Mouse (Mus musculus): ENCODE results near the gene Smim8. TPM values are rescaled to one million over a fixed set of nuclear protein-coding genes. Genes with fewer than 3 reads are reported as not detected.
"Not testable (repeated sequence)": the region's sequence is repeated elsewhere in the genome, so short reads cannot be mapped to it uniquely, and the experiment has no call there.

Gene Smim8
- polyA plus RNA-seq, 1 experiment from 2014 or later = 18.7 TPM

- DNase-seq (ENCODE audit: low read depth, low spot score) (no peak), ATAC-seq (no peak)
- no peaks in the 10 kb centered on the region for H3K27me3 ChIP-seq
- ChIA-PET POLR2A (no interaction called here), CTCF (interaction anchor here (1.0 kb wide), 1 partner anchor 15 kb away, joined by 3 read pairs; no protein-coding TSS in a partner anchor)
- in situ Hi-C loops (cut with MboI; ENCODE audit: low pct_unique_long_range_greater_than_20kb) = no loop called here
- TF ChIP-seq CTCF (IDR thresholded peaks at IDR 0.05) = peak; percentile 53
Measured at GRCm38 (mm10) chr4:34782730-34783129, 4.5 kb upstream of the Smim8 start.

- in situ Hi-C loops (cut with MboI; ENCODE audit: low pct_unique_long_range_greater_than_20kb) = no loop called here
- no peak for TF ChIP-seq CTCF (IDR thresholded peaks at IDR 0.05)
- ChIA-PET CTCF (no interaction called here), POLR2A (no interaction called here)
- ATAC-seq (no peak), DNase-seq (ENCODE audit: low read depth, low spot score) (no peak)
- no peaks in the 10 kb centered on the region for H3K27me3 ChIP-seq
Measured at GRCm38 (mm10) chr4:34771652-34772371, 6.4 kb downstream of the Smim8 start.

GRCm38 (mm10) chr4:34756163-34756562, 22.1 kb downstream of the Smim8 start, which contains the start of gene Gm136:
Gm136 (minus strand) TSS chr4:34756263.
- ChIA-PET CTCF (no interaction called here), POLR2A (no interaction called here)
- no peak for TF ChIP-seq CTCF (IDR thresholded peaks at IDR 0.05)
- H3K27me3 ChIP-seq = peaks cover 23% of the 10 kb centered on the region
- in situ Hi-C loops (cut with MboI; ENCODE audit: low pct_unique_long_range_greater_than_20kb) = no loop called here
- DNase-seq (ENCODE audit: low read depth, low spot score) (no peak), ATAC-seq (no peak)

GRCm38 (mm10) chr4:34749236-34749635, 29.0 kb downstream of the Smim8 start:
- in situ Hi-C loops (cut with MboI; ENCODE audit: low pct_unique_long_range_greater_than_20kb) = no loop called here
- ATAC-seq (no peak), DNase-seq (ENCODE audit: low read depth, low spot score) (no peak)

GRCm38 (mm10) chr4:34734461-34734860, 43.8 kb downstream of the Smim8 start:
- no peak for TF ChIP-seq CTCF (IDR thresholded peaks at IDR 0.05)
- CTCF ChIA-PET = no interaction called here
- peaks cover 10% of the 10 kb centered on the region for H3K27me3 ChIP-seq
- no peak for DNase-seq (ENCODE audit: low read depth, low spot score)
- POLR2A ChIA-PET = no interaction called here
- no peak for ATAC-seq
- in situ Hi-C loops (cut with MboI; ENCODE audit: low pct_unique_long_range_greater_than_20kb) = no loop called here

More at GRCm38 (mm10) chr4:34749236-34749635, 29.0 kb downstream of the Smim8 start:
- no peak for TF ChIP-seq CTCF (IDR thresholded peaks at IDR 0.05)
- H3K27me3 ChIP-seq = peaks cover 40% of the 10 kb centered on the region
- ChIA-PET CTCF (no interaction called here), POLR2A (no interaction called here)

DNA sequence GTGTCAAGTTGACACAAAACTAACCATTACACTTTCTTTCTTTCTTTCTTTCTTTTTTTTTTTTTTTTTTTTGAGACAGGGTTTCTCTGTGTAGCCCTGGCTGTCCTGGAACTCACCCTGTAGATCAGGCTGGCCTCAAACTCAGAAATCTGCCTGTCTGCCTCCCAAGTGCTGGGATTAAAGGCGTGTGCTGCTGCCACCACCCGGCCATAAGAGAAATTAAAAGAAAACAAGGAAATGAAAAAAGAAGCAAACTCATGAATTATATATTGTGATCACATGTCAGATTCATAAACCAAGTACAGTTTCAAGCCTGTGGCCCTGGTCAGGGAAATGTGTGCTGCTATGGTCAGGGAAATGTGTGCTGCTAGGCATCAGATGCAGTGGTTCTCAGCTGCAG, 44.8 kb downstream of the Smim8 start:
- in situ Hi-C loops (cut with MboI; ENCODE audit: low pct_unique_long_range_greater_than_20kb); DNase-seq (ENCODE audit: low read depth, low spot score); CTCF ChIA-PET; ATAC-seq; POLR2A ChIA-PET; H3K27me3 ChIP-seq: not testable (repeated sequence)

DNA sequence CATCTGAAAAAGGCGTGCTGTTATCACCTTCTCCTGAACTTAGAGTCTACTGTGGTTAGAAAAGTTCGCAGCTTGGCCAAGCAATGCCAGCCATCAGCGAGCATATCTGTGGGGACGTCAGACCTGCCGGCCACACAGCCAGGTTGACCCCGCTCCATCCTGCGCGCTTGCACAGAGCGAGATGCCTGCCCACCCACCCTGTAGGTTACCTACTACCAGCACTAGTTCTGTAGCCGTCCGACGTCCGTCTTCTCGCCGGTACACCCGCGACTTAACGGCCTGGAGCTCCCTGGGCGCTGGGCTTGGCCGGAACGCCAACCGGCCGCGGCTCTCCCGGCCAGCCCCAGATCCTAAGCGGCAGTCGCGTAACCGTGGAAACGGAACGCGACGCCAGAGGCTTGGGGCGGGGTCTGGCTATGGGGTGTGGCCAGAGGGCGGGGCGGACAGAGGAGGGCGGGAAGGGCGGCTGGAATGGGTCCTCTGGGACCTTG, 48.3 kb downstream of the Smim8 start, which contains the start of gene Cfap206:
TSS of gene Cfap206 (minus strand) at position 356 of the 491 bp plus-strand sequence.
- in situ Hi-C loops (cut with MboI; ENCODE audit: low pct_unique_long_range_greater_than_20kb) = no loop called here
- DNase-seq (ENCODE audit: low read depth, low spot score) (no peak), ATAC-seq (peak; percentile 87)
- CTCF ChIA-PET = no interaction called here
- no peak for TF ChIP-seq CTCF (IDR thresholded peaks at IDR 0.05)
- H3K27me3 ChIP-seq = peaks cover 4% of the 10 kb centered on the region
- POLR2A ChIA-PET = no interaction called here

DNA sequence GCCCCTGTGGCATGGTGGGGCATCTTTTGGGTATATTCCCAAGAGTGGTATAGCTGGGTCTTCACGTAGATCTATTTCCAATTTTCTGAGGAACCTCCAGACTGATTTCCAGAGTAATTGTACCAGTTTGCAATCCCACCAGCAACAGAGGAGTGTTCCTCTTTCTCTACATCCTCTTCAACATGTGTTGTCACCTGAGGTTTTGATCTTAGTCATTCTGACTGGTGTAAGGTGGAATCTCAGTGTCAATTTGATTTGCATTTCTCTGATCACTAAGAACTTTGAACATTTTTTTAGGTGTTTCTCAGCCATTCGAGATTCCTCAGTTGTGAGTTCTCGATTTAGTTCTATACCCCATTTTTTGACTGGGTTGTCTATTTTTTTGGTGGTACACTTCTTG, 52.5 kb downstream of the Smim8 start:
- in situ Hi-C loops (cut with MboI; ENCODE audit: low pct_unique_long_range_greater_than_20kb); ATAC-seq; POLR2A ChIA-PET; CTCF ChIA-PET; DNase-seq (ENCODE audit: low read depth, low spot score); H3K27me3 ChIP-seq: not testable (repeated sequence)

DNA sequence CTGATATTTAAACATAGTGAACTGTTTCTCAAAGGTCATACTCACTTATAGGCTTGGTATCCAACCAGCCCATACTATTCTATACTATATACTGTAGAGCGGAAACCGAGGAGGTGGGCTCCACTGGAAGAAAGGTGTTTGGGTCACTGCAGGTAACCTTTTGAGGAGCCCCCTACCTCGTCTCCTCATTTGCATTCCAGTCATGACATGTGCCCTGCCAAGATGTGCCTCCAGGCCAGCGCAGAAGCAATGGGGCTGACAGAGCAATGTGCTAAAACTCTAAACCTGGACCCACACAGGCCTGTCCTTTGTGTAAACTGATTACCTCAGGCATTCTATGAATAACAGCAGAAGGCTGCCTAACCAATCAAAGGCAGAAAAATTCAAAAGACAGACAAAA, 53.9 kb downstream of the Smim8 start:
- no peak for ATAC-seq
- ChIA-PET CTCF (no interaction called here), POLR2A (no interaction called here)
- TF ChIP-seq CTCF (IDR thresholded peaks at IDR 0.05) = no peak
- in situ Hi-C loops (cut with MboI; ENCODE audit: low pct_unique_long_range_greater_than_20kb) = no loop called here
- no peak for DNase-seq (ENCODE audit: low read depth, low spot score)
- peaks cover 4% of the 10 kb centered on the region for H3K27me3 ChIP-seq

GRCm38 (mm10) chr4:34723186-34723585, 55.0 kb downstream of the Smim8 start:
- no peak for TF ChIP-seq CTCF (IDR thresholded peaks at IDR 0.05)
- in situ Hi-C loops (cut with MboI; ENCODE audit: low pct_unique_long_range_greater_than_20kb) = no loop called here
- H3K27me3 ChIP-seq = peaks cover 4% of the 10 kb centered on the region
- no peak for ATAC-seq
- CTCF ChIA-PET = no interaction called here
- POLR2A ChIA-PET = no interaction called here
- no peak for DNase-seq (ENCODE audit: low read depth, low spot score)

DNA sequence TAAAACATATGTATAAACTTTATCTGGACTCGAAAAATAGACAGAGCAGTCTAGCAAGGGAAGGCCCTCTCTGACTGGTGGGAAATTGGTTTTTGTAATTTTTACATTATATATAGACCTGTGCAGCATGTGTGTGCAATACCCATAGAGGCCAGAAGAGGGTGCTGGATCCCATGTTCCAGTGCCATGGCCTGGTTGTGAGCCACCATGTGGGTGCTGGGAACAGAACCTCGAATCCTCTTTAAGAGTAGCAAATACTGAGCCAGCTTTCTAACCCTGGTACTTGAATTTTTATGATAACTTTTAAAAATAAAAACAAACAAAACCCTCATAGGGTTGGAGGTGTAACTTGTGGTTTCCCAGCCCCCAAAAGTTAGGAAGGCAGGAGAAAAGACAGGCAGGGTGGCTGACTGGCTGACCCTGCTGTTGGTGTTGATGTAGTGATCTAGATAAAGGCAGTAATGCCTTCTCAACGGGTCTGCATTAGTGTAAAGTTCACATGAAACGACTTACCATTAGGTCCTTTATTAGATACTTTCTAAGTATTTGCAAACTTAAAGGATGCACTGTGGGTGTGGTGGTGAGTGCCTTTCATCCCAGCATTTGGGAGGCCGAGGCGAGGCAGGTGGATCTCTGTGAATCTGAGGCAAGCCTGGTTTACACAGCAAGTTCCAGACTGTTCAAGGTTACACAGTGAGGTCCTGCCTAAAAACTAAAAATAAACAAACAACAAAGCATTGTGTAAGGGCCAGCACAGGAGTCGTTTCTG, 57.9 kb downstream of the Smim8 start:
- POLR2A ChIA-PET = no interaction called here
- CTCF ChIA-PET = no interaction called here
- no peak for ATAC-seq
- TF ChIP-seq CTCF (IDR thresholded peaks at IDR 0.05) = no peak
- in situ Hi-C loops (cut with MboI; ENCODE audit: low pct_unique_long_range_greater_than_20kb) = no loop called here
- no peaks in the 10 kb centered on the region for H3K27me3 ChIP-seq
- DNase-seq (ENCODE audit: low read depth, low spot score) = no peak
